Mouse (Mus musculus) G1E (cell line): ENCODE data around the gene Kcnab2.

Experiments used
- CTCF ChIP-seq: IDR thresholded peaks from 2 replicates; pipeline ENCODE4 v1.5.1; 2012; ENCODE audit warnings: low read depth, low read length, inconsistent platforms, mixed read lengths
- GATA1 ChIP-seq: IDR thresholded peaks from 2 replicates; pipeline ENCODE4 v1.6.1; 2012; ENCODE audit warnings: borderline replicate concordance, low read length, inconsistent platforms, mixed read lengths
- POLR2AphosphoS5 ChIP-seq: IDR thresholded peaks from 2 replicates; pipeline ENCODE4 v1.6.1; 2012; ENCODE audit warnings: low read depth, low read length, inconsistent platforms; ENCODE audit not compliant: insufficient replicate concordance
- TAL1 ChIP-seq: conservative IDR thresholded peaks from 2 replicates; pipeline ENCODE4 v1.6.1; 2012; ENCODE audit warnings: low read depth, low read length, inconsistent platforms, mixed read lengths

DNA sequence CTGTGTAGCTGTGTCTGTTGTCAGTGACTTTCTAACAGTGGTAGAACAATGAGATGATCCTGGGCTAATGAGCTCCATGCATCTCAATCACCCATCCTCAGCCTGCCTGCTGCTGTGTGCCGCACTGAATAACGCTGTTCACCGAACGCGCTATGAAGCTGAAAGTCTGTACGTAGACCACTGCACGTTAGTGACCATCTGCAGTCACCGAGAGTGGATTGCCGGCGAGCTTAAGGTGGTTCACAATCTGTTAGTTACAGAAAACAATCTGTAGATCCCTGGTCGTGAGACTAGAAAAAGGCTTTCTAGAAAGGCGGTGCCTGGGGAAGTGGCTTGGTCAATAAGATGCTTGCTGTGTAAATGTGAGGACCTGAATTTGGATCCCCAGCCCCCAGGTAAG, 23.5 kb downstream of the Kcnab2 start:
- TF ChIP-seq CTCF (no peak), POLR2AphosphoS5 (no peak), TAL1 (no peak), GATA1 (no peak)
